Mouse (Mus musculus): Measurements from ENCODE around the gene Psmb3. TPM values are rescaled to one million over a fixed set of nuclear protein-coding genes. Genes with fewer than 3 reads are reported as not detected.
A peak's percentile ranks its signal among the peaks of the same experiment; 100 is the strongest.
"Not testable (repeated sequence)": the region's sequence is repeated elsewhere in the genome, so short reads cannot be mapped to it uniquely, and the experiment has no call there.

The Psmb3 gene
- total and polyA plus RNA-seq, 3 experiments = 78.3 to 191 (median 93.4) TPM

DNA sequence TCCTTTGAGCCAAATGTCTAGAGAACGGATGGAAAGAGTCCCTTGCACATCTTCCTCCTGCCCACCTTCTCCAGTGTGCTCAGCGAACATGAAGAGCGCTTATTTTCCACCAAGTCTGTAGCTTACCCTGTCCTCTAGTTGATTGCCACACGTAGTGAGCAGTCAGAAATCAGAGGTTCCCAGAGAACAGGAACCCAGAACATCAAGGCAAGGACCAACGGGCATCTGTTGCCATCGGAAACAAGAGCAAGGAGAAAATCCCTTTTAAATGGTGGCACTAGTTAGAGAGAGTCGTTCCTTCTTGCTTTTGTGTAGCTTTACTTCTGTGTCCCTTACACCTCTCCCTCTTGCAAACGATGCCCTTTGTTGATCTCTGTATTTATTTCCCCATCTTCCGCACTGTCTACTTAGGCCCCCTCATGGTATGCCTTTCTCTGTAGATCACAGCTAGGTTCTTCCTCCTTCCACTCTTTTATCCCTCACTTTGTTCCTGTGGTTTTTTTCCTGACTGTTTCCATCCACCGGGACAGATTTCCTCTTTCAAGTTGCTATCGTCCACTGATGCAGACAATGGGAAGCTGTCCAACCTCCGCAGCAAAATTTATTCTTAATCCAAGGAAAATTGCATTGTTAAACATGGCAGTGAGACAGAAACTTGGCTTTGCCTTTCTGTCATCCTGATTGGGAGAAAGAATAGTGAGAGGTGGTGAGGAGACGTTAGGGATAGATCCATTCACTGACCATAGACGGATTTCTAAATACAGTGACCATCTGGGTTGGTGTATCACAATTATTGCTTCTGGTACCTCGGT is 1.4 kb upstream of the Psmb3 start:
- ATAC-seq (ENCODE audit: extremely low read depth, insufficient number of reproducible peaks, low FRiP score, poor library complexity, severe bottlenecking) (no peak), DNase-seq (ENCODE audit: low spot score) (no peak)
- peak overlapping the region; percentile 74; the same call in 1 of the 2 replicates for H3K4me3 ChIP-seq (ENCODE audit: low read depth, low read length)
- H3K36me3 ChIP-seq (replicated peaks) = peaks cover 29% of the 10 kb centered on the region
- peaks cover 15% of the 10 kb centered on the region for H3K9me3 ChIP-seq (replicated peaks)
- TF ChIP-seq POLR2AphosphoS5 (IDR thresholded peaks at IDR 0.05; ENCODE audit: insufficient replicate concordance, low read depth, low read length) (no peak), GATA2 (IDR thresholded peaks at IDR 0.05; ENCODE audit: borderline replicate concordance, low read depth, low read length) (no peak), CTCF (IDR thresholded peaks at IDR 0.05; ENCODE audit: low read depth, low read length) (no peak), TAL1 (conservative IDR thresholded peaks at IDR 0.05; ENCODE audit: low read depth, low read length) (no peak), GATA1 (IDR thresholded peaks at IDR 0.05; ENCODE audit: borderline replicate concordance, low read length) (no peak)
- peaks cover 69% of the 10 kb centered on the region for H3K4me1 ChIP-seq (ENCODE audit: insufficient read depth, low read depth, low read length)
- H3K27me3 ChIP-seq (ENCODE audit: insufficient read depth, low read length) = peaks cover 45% of the 10 kb centered on the region

DNA sequence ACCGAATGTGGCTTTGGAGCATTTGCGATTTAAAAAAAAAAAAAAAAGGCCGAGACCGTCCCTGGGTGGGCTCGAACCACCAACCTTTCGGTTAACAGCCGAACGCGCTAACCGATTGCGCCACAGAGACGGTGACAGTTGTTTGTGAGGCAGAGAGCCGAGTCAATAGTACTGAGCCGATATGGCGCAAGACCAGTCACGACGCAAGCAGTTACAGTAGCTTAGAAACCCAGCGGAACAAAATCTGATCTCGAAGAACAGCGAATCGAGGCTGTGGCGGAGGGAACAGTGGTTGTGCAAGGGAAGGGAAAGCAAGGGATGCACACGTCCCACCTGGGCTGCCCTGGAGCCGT is 830 bp upstream of the Psmb3 start:
- ATAC-seq (ENCODE audit: extremely low read depth, insufficient number of reproducible peaks, low FRiP score, poor library complexity, severe bottlenecking) (no peak), DNase-seq (ENCODE audit: low spot score) (peak; percentile 43)
- no peak for TF ChIP-seq GATA1 (IDR thresholded peaks at IDR 0.05; ENCODE audit: borderline replicate concordance, low read length)
- no peak for TF ChIP-seq POLR2AphosphoS5 (IDR thresholded peaks at IDR 0.05; ENCODE audit: insufficient replicate concordance, low read depth, low read length)
- TF ChIP-seq TAL1 (conservative IDR thresholded peaks at IDR 0.05; ENCODE audit: low read depth, low read length) = no peak
- no peak for TF ChIP-seq GATA2 (IDR thresholded peaks at IDR 0.05; ENCODE audit: borderline replicate concordance, low read depth, low read length)
- TF ChIP-seq CTCF (IDR thresholded peaks at IDR 0.05; ENCODE audit: low read depth, low read length) = no peak
- peaks cover 35% of the 10 kb centered on the region for H3K36me3 ChIP-seq (replicated peaks)
- peaks cover 15% of the 10 kb centered on the region for H3K9me3 ChIP-seq (replicated peaks)
- peaks cover 73% of the 10 kb centered on the region for H3K4me1 ChIP-seq (ENCODE audit: insufficient read depth, low read depth, low read length)
- peak overlapping the region; percentile 74 for H3K4me3 ChIP-seq (ENCODE audit: low read depth, low read length)
- peaks cover 42% of the 10 kb centered on the region for H3K27me3 ChIP-seq (ENCODE audit: insufficient read depth, low read length)

DNA sequence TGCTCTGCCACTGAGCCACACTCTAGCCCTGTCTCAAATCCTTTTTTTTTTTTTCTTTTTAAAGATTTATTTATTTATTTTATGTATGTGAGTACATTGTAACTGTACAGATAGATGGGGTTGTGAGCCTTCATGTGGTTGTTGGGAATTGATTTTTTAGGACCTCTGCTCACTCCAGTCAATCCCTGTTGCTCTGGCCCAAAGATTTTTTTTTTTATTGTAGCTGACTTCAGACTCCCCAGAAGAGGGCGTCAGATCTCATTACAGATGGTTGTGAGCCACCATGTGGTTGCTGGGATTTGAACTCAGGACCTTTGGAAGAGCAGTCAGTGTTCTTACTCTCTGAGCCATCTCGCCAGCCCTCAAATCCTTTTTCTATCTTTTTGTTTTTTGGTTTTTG is 6.9 kb downstream of the Psmb3 start:
- DNase-seq (ENCODE audit: low spot score); H3K9me3 ChIP-seq (replicated peaks); H3K4me3 ChIP-seq (ENCODE audit: low read depth, low read length); H3K27me3 ChIP-seq (ENCODE audit: insufficient read depth, low read length); ATAC-seq (ENCODE audit: extremely low read depth, insufficient number of reproducible peaks, low FRiP score, poor library complexity, severe bottlenecking): not testable (repeated sequence)
- Histone ChIP-seq H3K36me3 (replicated peaks) (peaks cover 87% of the 10 kb centered on the region), H3K4me1 (ENCODE audit: insufficient read depth, low read depth, low read length) (peaks cover 17% of the 10 kb centered on the region)

DNA sequence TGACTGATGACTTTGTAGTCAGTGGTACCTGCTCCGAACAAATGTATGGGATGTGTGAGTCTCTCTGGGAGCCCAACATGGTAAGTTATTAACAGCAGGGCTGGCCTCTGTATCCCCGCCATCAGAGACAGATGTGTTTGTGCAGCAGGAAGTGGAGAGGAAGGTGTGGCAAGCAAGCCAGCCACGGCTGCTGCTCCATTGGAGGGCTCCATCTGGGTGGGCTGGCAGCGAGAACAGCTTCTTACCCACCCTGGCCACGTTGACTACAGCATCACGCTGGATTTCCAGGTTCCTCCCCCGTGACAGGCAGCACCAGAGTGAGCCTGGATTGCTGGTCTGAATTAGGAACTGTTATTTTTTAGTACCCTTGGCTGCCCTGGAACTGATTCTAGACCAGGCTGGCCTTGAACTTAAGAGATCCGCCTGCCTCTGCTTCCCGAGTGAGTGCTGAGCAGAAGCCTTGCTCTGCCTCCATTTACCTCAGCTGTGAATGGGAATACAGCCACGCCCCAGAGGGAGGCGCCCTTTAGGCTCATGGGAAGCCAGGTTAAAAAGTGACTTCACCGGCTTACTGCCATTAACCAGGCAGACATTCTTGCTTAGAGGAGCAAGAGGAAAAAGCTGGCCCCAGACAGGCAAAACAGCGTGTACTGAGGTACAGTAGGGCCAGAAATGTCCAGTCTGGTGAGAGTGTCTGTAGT is 8.2 kb downstream of the Psmb3 start:
- H3K4me3 ChIP-seq (ENCODE audit: low read depth, low read length) = no peak overlapping the region
- TF ChIP-seq GATA2 (IDR thresholded peaks at IDR 0.05; ENCODE audit: borderline replicate concordance, low read depth, low read length) (no peak), CTCF (IDR thresholded peaks at IDR 0.05; ENCODE audit: low read depth, low read length) (no peak), GATA1 (IDR thresholded peaks at IDR 0.05; ENCODE audit: borderline replicate concordance, low read length) (no peak), POLR2AphosphoS5 (IDR thresholded peaks at IDR 0.05; ENCODE audit: insufficient replicate concordance, low read depth, low read length) (no peak), TAL1 (conservative IDR thresholded peaks at IDR 0.05; ENCODE audit: low read depth, low read length) (no peak)
- ATAC-seq (ENCODE audit: extremely low read depth, insufficient number of reproducible peaks, low FRiP score, poor library complexity, severe bottlenecking) (no peak), DNase-seq (ENCODE audit: low spot score) (no peak)
- H3K27me3 ChIP-seq (ENCODE audit: insufficient read depth, low read length) = no peaks in the 10 kb centered on the region
- H3K9me3 ChIP-seq (replicated peaks) = no peaks in the 10 kb centered on the region
- H3K4me1 ChIP-seq (ENCODE audit: insufficient read depth, low read depth, low read length) = peaks cover 8% of the 10 kb centered on the region
- H3K36me3 ChIP-seq (replicated peaks) = peaks cover 87% of the 10 kb centered on the region

DNA sequence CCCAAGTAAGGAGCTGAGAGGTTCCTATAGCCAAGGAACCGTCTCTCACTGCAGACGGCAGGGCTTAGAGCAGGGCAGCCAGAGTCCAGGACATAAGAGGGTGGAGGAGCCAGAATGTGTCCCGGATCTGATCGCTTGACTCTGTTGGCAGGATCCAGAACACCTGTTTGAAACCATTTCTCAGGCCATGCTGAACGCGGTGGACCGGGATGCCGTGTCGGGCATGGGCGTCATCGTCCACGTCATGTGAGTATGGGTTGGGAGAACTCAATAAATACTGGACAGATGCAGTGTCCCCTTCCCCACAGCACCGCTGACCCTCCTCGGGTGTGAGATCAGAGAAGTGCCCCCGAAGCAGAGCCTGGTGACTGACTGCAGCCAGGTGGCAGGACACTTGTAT is 9.1 kb downstream of the Psmb3 start:
- ATAC-seq (ENCODE audit: extremely low read depth, insufficient number of reproducible peaks, low FRiP score, poor library complexity, severe bottlenecking) (no peak), DNase-seq (ENCODE audit: low spot score) (no peak)
- H3K36me3 ChIP-seq (replicated peaks) = peaks cover 85% of the 10 kb centered on the region
- no peak for TF ChIP-seq GATA1 (IDR thresholded peaks at IDR 0.05; ENCODE audit: borderline replicate concordance, low read length)
- TF ChIP-seq POLR2AphosphoS5 (IDR thresholded peaks at IDR 0.05; ENCODE audit: insufficient replicate concordance, low read depth, low read length) = no peak
- no peak for TF ChIP-seq CTCF (IDR thresholded peaks at IDR 0.05; ENCODE audit: low read depth, low read length)
- TF ChIP-seq TAL1 (conservative IDR thresholded peaks at IDR 0.05; ENCODE audit: low read depth, low read length) = no peak
- TF ChIP-seq GATA2 (IDR thresholded peaks at IDR 0.05; ENCODE audit: borderline replicate concordance, low read depth, low read length) = no peak
- H3K27me3 ChIP-seq (ENCODE audit: insufficient read depth, low read length) = no peaks in the 10 kb centered on the region
- H3K4me3 ChIP-seq (ENCODE audit: low read depth, low read length) = no peak overlapping the region
- no peaks in the 10 kb centered on the region for H3K9me3 ChIP-seq (replicated peaks)
- peaks cover 3% of the 10 kb centered on the region for H3K4me1 ChIP-seq (ENCODE audit: insufficient read depth, low read depth, low read length)

DNA sequence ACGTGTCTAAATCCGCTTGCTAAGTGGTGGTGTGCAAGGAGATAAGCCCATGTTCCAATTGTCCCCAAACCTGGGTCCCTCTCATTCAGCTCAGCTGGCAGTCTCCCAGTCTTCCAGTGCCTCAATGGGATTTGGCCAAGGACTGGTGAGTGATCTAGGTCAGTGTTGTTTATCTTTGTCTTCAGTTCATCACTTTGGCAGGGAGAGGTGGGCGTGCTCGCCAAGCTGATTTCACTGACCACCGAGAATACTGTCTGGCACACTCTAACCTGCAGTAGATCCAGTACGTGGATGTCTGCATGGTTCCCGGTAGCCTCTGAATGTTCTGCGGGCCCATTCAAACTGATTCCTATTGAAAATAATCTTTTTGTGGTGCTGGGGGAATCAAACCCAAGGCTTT is 10.7 kb downstream of the Psmb3 start:
- no peak for ATAC-seq (ENCODE audit: extremely low read depth, insufficient number of reproducible peaks, low FRiP score, poor library complexity, severe bottlenecking)
- H3K27me3 ChIP-seq (ENCODE audit: insufficient read depth, low read length) = no peaks in the 10 kb centered on the region
- H3K4me1 ChIP-seq (ENCODE audit: insufficient read depth, low read depth, low read length) = peaks cover 3% of the 10 kb centered on the region; the same call in 1 of the 2 replicates
- DNase-seq (ENCODE audit: low spot score) = no peak
- H3K4me3 ChIP-seq (ENCODE audit: low read depth, low read length) = no peak overlapping the region
- no peaks in the 10 kb centered on the region for H3K9me3 ChIP-seq (replicated peaks)
- no peak for TF ChIP-seq CTCF (IDR thresholded peaks at IDR 0.05; ENCODE audit: low read depth, low read length)
- no peak for TF ChIP-seq GATA1 (IDR thresholded peaks at IDR 0.05; ENCODE audit: borderline replicate concordance, low read length)
- no peak for TF ChIP-seq POLR2AphosphoS5 (IDR thresholded peaks at IDR 0.05; ENCODE audit: insufficient replicate concordance, low read depth, low read length)
- no peak for TF ChIP-seq GATA2 (IDR thresholded peaks at IDR 0.05; ENCODE audit: borderline replicate concordance, low read depth, low read length)
- no peak for TF ChIP-seq TAL1 (conservative IDR thresholded peaks at IDR 0.05; ENCODE audit: low read depth, low read length)
- H3K36me3 ChIP-seq (replicated peaks) = peaks cover 85% of the 10 kb centered on the region
